Mouse (Mus musculus) bone marrow, adult 2 months (tissue): ENCODE results near the gene Trpm3. TPM values are rescaled to one million over a fixed set of nuclear protein-coding genes. Genes with fewer than 3 reads are reported as not detected.

Experiments used
- H3K27ac ChIP-seq: fragments of 200-500 bp; 2 replicates; pipeline ENCODE4 v1.5.1; 2012; ENCODE audit warnings: low read depth, mild to moderate bottlenecking, control low read depth, inconsistent platforms, low read length; ENCODE audit not compliant: control insufficient read depth, poor library complexity, insufficient read depth
- H3K4me1 ChIP-seq: fragments of 200-500 bp; 2 replicates; pipeline ENCODE4 v1.6.1; 2011; ENCODE audit warnings: low read length; ENCODE audit not compliant: control insufficient read depth, insufficient read depth
- H3K4me3 ChIP-seq: fragments of 200-500 bp; replicated peaks from 2 replicates; pipeline ENCODE3; 2011; ENCODE audit warnings: mild to moderate bottlenecking, low read depth, low read length, control low read depth; ENCODE audit not compliant: control insufficient read depth
- CTCF ChIP-seq: fragments of 200-500 bp; IDR thresholded peaks from 2 replicates; pipeline ENCODE4 v1.5.1; 2011; ENCODE audit warnings: low read length, control low read depth; ENCODE audit not compliant: control insufficient read depth, insufficient read depth
- POLR2A ChIP-seq: fragments of 200-500 bp; IDR thresholded peaks from 2 replicates; pipeline ENCODE4 v1.6.1; 2011; ENCODE audit warnings: low read depth, mild to moderate bottlenecking, control low read depth, low read length, borderline replicate concordance; ENCODE audit not compliant: control insufficient read depth
- WGBS: fragments of 180-500 bp; shearing (Covaris S2); methylation state at CpG from one replicate; pipeline ENCODE4 v1.1.7; 2018; 5-methylcytosine and 5-hydroxymethylcytosine counted together
- polyA plus RNA-seq: library from polyadenylated mRNA; stranded (reverse); fragments of >200 nt; gene quantifications from 2 replicates; pipeline ENCODE4 v1.2.4, GENCODE M21; 2011; ENCODE audit warnings: low replicate concordance; ENCODE audit not compliant: missing spikeins, insufficient read depth, insufficient read length

Trpm3 gene
- polyA plus RNA-seq, 1 experiment, result 1.8 TPM

- no peak overlapping the region for H3K4me3 ChIP-seq
- WGBS, result 81% methylated on average over 7 of the region's 7 CpGs
- TF ChIP-seq CTCF (no peak), POLR2A (no peak)
- H3K4me1 ChIP-seq, result no peaks in the 10 kb centered on the region
- no peak overlapping the region for H3K27ac ChIP-seq
These were observed 641.5 kb downstream of the Trpm3 start for GRCm38 (mm10) chr19:22780192-22780843.

GRCm38 (mm10) chr19:22781579-22781978 lies 642.7 kb downstream of the Trpm3 start:
- H3K27ac ChIP-seq, result no peak overlapping the region
- TF ChIP-seq CTCF, result no peak
- H3K4me1 ChIP-seq, result no peaks in the 10 kb centered on the region
- no peak overlapping the region for H3K4me3 ChIP-seq

- no peak overlapping the region for H3K27ac ChIP-seq
- TF ChIP-seq POLR2A, result no peak
- TF ChIP-seq CTCF, result no peak
- no peaks in the 10 kb centered on the region for H3K4me1 ChIP-seq
- 63% methylated on average over 2 of the region's 2 CpGs for WGBS
- H3K4me3 ChIP-seq, result no peak overlapping the region
These were observed 644.9 kb downstream of the Trpm3 start for GRCm38 (mm10) chr19:22783745-22784144.

- WGBS, result 66% methylated on average over 3 of the region's 3 CpGs
- Histone ChIP-seq H3K4me3 (no peak overlapping the region), H3K4me1 (no peaks in the 10 kb centered on the region), H3K27ac (no peak overlapping the region)
- TF ChIP-seq CTCF (no peak), POLR2A (no peak)
These were observed 650.9 kb downstream of the Trpm3 start for GRCm38 (mm10) chr19:22789753-22790152.

GRCm38 (mm10) chr19:22796996-22797395 lies 658.1 kb downstream of the Trpm3 start:
- TF ChIP-seq POLR2A (no peak), CTCF (no peak)
- Histone ChIP-seq H3K4me3 (no peak overlapping the region), H3K4me1 (no peaks in the 10 kb centered on the region), H3K27ac (no peak overlapping the region)
- 97% methylated on average over 2 of the region's 2 CpGs for WGBS

- Histone ChIP-seq H3K4me3 (no peak overlapping the region), H3K4me1 (no peaks in the 10 kb centered on the region), H3K27ac (no peak overlapping the region)
- WGBS, result 23% methylated on average over 5 of the region's 5 CpGs
- no peak for TF ChIP-seq CTCF
These were observed 661.6 kb downstream of the Trpm3 start for GRCm38 (mm10) chr19:22800471-22800870.

GRCm38 (mm10) chr19:22803396-22803795 lies 664.5 kb downstream of the Trpm3 start:
- no peak for TF ChIP-seq CTCF
- TF ChIP-seq POLR2A, result no peak
- Histone ChIP-seq H3K27ac (no peak overlapping the region), H3K4me1 (no peaks in the 10 kb centered on the region), H3K4me3 (no peak overlapping the region)

GRCm38 (mm10) chr19:22804311-22804710 lies 665.5 kb downstream of the Trpm3 start:
- Histone ChIP-seq H3K27ac (no peak overlapping the region), H3K4me1 (no peaks in the 10 kb centered on the region), H3K4me3 (no peak overlapping the region)
- TF ChIP-seq POLR2A (no peak), CTCF (no peak)
- WGBS, result 71% methylated on average over 2 of the region's 2 CpGs

- no peak overlapping the region for H3K4me3 ChIP-seq
- WGBS, result 71% methylated on average over 3 of the region's 3 CpGs
- TF ChIP-seq POLR2A (no peak), CTCF (no peak)
- no peak overlapping the region for H3K27ac ChIP-seq
- H3K4me1 ChIP-seq, result no peaks in the 10 kb centered on the region
These were observed 671.4 kb downstream of the Trpm3 start for GRCm38 (mm10) chr19:22810247-22810646.
